Mouse (Mus musculus) lung, embryonic 16.5 days (tissue): ENCODE data around the gene Dclre1b. TPM values are rescaled to one million over a fixed set of nuclear protein-coding genes. Genes with fewer than 3 reads are reported as not detected.

Experiments used
- ATAC-seq: fragments of 200-750 bp; cut with Nextera tagmentation; 2 replicates; pipeline ENCODE4 v1.8.0; 2017; ENCODE audit warnings: low read depth, mild to moderate bottlenecking, moderate library complexity
- H3K27ac ChIP-seq: fragments of 300-500 bp; sonication (generic); 2 replicates; pipeline ENCODE4 v1.5.1; 2014; ENCODE audit warnings: mild to moderate bottlenecking, control low read depth, low read length
- H3K27me3 ChIP-seq: fragments of 300-500 bp; sonication (generic); 2 replicates; pipeline ENCODE4 v1.6.1; 2014; ENCODE audit warnings: low read depth, low read length, mixed read lengths; ENCODE audit not compliant: control insufficient read depth, insufficient read depth
- H3K36me3 ChIP-seq: fragments of 300-500 bp; sonication (generic); 2 replicates; pipeline ENCODE4 v1.6.1; 2014; ENCODE audit warnings: low read length; ENCODE audit not compliant: control insufficient read depth, insufficient read depth
- H3K4me1 ChIP-seq: fragments of 300-500 bp; sonication (generic); replicated peaks from 2 replicates; pipeline ENCODE4 v1.6.1; 2014; ENCODE audit warnings: low read length, mixed read lengths; ENCODE audit not compliant: control insufficient read depth, insufficient read depth
- H3K4me2 ChIP-seq: fragments of 300-500 bp; sonication (generic); 2 replicates; pipeline ENCODE4 v1.6.1; 2014; ENCODE audit warnings: low read depth, low read length, control low read depth
- H3K4me3 ChIP-seq: fragments of 300-500 bp; sonication (generic); 2 replicates; pipeline ENCODE4 v1.5.1; 2014; ENCODE audit warnings: mild to moderate bottlenecking, low read length, control low read depth
- H3K9ac ChIP-seq: fragments of 300-500 bp; sonication (generic); 2 replicates; pipeline ENCODE4 v1.6.1; 2014; ENCODE audit warnings: low read length, control low read depth
- H3K9me3 ChIP-seq: fragments of 300-500 bp; sonication (generic); 2 replicates; pipeline ENCODE4 v1.6.1; 2016; ENCODE audit warnings: low read length; ENCODE audit not compliant: control insufficient read depth
- WGBS: fragments of 180-500 bp; shearing (Covaris S2); extraction: QIAGEN DNeasy Blood & Tissue Kit; methylation state at CpG from one replicate; pipeline ENCODE4 v1.1.7; 2014; 5-methylcytosine and 5-hydroxymethylcytosine counted together
- polyA plus RNA-seq: library from polyadenylated mRNA; unstranded; fragments of >200 nt; fragmentation: Nextera tagmentation; extraction: Ambion mirVana; gene quantifications from 2 replicates; pipeline ENCODE4 v1.2.1, GENCODE M21; 2015

Gene Dclre1b
- 23.4 and 26.3 TPM in 2 replicates for polyA plus RNA-seq

DNA sequence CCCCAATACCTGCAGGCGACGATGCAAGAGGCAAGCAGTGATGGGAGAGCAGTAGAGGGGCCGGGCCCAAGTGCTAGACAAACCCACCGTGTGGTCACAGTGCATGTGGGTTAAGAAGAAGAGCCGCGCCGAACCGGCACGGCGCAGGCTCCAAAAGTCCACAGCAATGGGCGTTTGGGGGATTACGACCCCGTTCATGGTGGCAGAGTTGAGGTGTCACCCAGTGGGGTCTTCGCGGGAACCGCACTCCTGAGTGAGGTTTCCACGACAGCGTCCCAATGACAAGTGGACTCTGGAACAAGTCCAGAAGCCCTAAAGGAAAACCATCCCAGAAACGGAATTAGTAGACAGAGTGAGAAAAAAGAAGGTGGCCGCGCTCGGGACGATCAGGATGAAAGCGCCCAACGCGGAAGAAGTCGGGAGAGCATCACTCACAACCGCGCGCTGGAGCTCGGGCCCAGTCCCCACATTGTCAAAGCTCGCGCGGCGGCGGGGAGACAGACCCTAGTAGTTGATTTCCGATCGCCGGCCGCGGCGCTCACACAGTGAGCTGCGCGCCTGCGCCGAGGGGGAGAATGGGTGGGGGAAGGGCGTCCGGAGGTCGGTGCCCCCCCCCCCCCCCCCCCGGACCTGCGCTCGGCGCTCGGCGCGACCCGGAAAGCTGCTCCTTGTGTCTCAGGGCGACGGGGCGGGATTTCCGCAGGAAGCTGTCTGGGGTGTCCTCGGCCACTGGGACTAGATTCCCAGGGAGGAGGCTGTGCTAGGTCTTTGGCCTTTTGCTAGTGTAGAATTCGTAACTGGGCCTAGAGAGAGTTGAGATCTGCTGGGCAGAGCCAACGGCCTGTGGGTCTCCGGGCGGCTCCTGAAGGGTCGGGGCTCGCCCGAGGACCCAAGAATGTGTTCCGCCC, at the start of gene Dclre1b, which contains the start of the genes Ap4b1 and Gm43064:
TSS of gene Dclre1b (minus strand) at position 554 of the 908 bp plus-strand sequence.
TSS of gene Ap4b1 (plus strand) at position 630 of the 908 bp plus-strand sequence.
TSS of gene Gm43064 (plus strand) at position 683 of the 908 bp plus-strand sequence.
- peaks cover 9% of the 10 kb centered on the region for H3K36me3 ChIP-seq
- H3K9me3 ChIP-seq, result no peaks in the 10 kb centered on the region
- H3K27me3 ChIP-seq, result no peaks in the 10 kb centered on the region
- peaks cover 9% of the 10 kb centered on the region for H3K4me1 ChIP-seq
- H3K4me3 ChIP-seq, result peak within 1 kb of the TSS; percentile 89
- WGBS, result 0% methylated on average over 54 of the region's 70 CpGs
- H3K4me2 ChIP-seq, result peak within 1 kb of the TSS; percentile 82
- peak within 1 kb of the TSS; percentile 94 for H3K9ac ChIP-seq
- H3K27ac ChIP-seq, result peak within 1 kb of the TSS; percentile 93
- peak; percentile 97 for ATAC-seq

DNA sequence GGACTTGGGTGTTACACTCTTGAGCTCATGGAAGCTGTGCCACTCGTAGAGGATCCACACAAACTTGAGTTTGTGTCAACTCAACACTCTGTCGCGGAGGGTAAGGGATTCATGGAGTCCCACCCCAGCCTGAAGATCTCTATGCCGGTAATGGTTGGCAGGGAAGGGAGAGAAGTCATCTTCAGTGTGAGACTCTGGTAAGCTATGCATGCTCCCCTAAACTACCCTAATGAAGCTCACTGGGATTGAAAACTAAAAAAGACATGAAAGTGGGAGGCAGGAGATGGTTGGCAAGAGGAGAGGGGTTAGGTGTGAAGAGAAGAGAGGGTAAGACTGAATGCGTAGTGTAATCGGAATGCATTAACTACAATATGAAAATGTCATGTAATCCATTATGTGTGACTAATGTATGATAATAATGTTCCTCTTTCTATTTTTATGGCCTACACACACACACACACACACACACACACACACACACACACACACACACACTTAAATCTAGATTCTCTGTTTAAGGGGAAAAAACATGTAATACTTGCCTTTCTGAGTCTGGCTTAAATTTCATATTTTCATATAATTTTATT, 48.8 kb upstream of the Dclre1b start:
- H3K9ac ChIP-seq, result no peak overlapping the region
- no peak overlapping the region for H3K27ac ChIP-seq
- H3K9me3 ChIP-seq, result no peaks in the 10 kb centered on the region
- 0 out of 2 replicates have a peak, but pooled peaks cover 5% of the 10 kb centered on the region for H3K4me1 ChIP-seq
- no peaks in the 10 kb centered on the region for H3K27me3 ChIP-seq
- ATAC-seq, result no peak
- no peak overlapping the region for H3K4me3 ChIP-seq
- WGBS, result 88% methylated on average over 6 of the region's 6 CpGs
- no peak overlapping the region for H3K4me2 ChIP-seq
- no peaks in the 10 kb centered on the region for H3K36me3 ChIP-seq

DNA sequence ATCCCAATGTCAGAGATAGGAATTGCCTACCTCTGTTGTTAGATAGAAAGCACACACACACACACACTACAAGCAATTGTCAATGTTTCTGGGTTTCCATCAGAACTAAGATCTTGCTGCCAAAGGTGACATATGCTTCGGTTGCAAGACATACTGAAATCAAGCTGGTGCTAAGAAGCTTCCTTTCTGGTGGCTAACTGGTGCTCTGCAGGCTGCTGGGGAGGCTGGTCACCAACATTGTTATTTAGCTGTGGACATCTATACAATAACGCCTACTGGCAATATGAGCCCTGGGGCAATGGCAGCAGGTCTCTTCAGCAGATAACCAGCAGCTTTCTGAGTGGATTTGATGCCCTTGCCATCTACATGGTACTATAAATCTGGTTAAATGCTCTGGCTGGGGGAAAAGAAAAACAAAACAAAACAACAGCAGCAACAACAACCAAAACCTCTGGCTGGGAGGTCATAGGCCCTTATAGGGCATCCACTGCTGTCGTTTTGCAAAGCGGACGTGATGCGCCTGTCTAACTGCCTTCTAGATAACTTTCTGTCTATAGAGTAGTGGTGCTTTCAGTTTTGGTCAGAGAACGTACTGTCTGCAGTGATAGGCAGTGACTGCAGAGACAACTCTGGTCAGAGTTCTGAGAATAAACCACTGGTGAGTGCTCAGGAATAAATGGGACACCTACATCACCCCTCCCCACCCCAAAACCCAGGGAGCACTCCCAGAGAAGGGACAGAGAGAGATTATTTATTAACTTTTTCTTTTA, 48.0 kb upstream of the Dclre1b start:
- Histone ChIP-seq H3K36me3 (no peaks in the 10 kb centered on the region), H3K9ac (no peak overlapping the region), H3K4me2 (no peak overlapping the region), H3K27me3 (no peaks in the 10 kb centered on the region), H3K4me3 (no peak overlapping the region), H3K9me3 (no peaks in the 10 kb centered on the region), H3K4me1 (0 out of 2 replicates have a peak, but pooled peaks cover 5% of the 10 kb centered on the region), H3K27ac (no peak overlapping the region)
- WGBS, result 80% methylated on average over 7 of the region's 7 CpGs
- ATAC-seq, result no peak

DNA sequence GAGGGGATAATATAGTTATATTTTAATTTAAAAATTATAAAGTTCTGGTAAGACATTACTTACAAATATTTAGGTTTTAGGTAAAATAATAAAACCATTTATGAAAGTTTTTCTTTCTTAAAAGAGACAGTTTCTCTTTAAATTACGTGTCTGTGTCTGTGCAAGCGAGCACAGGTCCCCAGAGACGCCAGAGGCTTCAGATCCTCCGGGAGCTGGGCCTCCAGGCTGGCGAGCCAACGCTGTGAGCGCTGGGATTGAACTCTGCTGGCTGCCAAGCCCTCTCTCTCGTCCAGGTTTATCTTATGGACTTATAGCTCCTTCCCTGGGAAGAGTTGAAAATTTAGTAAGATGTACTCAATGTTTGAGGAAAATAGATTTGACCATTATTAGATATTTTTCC, 44.6 kb upstream of the Dclre1b start:
- H3K4me3 ChIP-seq, result no peak overlapping the region
- no peaks in the 10 kb centered on the region for H3K9me3 ChIP-seq
- no peaks in the 10 kb centered on the region for H3K36me3 ChIP-seq
- no peak overlapping the region for H3K4me2 ChIP-seq
- H3K27me3 ChIP-seq, result no peaks in the 10 kb centered on the region
- no peak for ATAC-seq
- no peak overlapping the region for H3K9ac ChIP-seq
- H3K4me1 ChIP-seq, result no peaks in the 10 kb centered on the region
- no peak overlapping the region for H3K27ac ChIP-seq
- WGBS, result 55% methylated on average over 8 of the region's 8 CpGs

DNA sequence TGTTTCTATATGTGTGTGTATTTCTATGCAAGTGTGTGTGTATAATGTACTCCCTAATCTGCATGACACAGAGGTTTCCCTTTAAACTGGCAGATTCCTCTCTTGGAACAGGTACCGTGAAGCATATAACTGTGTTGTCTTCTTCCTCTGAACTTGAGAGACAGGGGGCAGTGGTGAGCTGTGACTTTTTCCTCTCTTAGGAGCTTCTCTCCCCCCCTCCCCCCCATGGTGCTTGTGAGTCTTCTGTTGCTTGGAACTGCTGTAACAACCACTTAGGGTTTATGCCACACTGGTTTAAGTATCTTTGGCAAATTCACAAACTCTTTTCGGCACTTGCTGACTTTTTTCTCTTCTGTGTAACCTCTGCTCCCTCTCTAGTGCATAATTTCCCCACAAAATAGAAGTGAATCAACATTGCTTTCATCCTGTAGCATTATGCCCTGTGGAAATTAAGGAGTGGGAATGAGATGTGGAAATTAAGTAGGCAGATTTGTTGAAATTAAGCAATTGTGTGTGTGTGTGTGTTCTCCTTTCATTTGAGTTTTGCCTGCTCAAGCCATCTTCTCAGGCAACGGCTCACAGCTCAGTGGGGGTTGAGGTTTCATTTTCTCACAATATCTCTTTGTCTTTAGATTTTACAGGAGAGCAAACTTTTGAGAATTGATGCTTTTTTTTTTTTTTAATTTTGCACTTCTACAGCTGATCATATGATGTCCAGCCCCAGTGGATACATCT, 43.5 kb upstream of the Dclre1b start:
- no peak overlapping the region for H3K27ac ChIP-seq
- H3K4me1 ChIP-seq, result no peaks in the 10 kb centered on the region
- no peak overlapping the region for H3K4me2 ChIP-seq
- H3K27me3 ChIP-seq, result no peaks in the 10 kb centered on the region
- no peak overlapping the region for H3K9ac ChIP-seq
- H3K9me3 ChIP-seq, result no peaks in the 10 kb centered on the region
- H3K4me3 ChIP-seq, result no peak overlapping the region
- WGBS, result 60% methylated on average over 3 of the region's 3 CpGs
- H3K36me3 ChIP-seq, result no peaks in the 10 kb centered on the region
- no peak for ATAC-seq

DNA sequence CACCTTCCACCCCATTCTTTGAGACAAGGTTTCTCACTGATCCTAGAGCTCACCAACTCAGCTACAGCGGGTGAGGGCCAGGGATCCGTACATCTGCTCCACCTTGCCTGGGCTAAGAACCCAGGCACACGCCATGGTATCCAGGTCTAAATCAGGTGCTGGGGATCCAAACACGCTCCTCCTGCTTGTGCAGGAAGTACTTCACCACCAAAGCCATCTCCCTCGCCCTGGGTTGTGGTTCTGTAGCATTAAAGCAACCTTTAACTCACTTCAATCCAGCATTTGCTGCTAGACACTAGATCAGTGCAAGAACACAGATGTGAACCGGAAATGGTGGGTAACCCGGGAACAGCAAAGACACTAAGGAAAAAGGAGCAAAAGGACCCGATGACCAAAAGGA, 42.6 kb upstream of the Dclre1b start:
- H3K36me3 ChIP-seq, result no peaks in the 10 kb centered on the region
- ATAC-seq, result no peak
- H3K9me3 ChIP-seq, result no peaks in the 10 kb centered on the region
- no peak overlapping the region for H3K4me3 ChIP-seq
- no peaks in the 10 kb centered on the region for H3K27me3 ChIP-seq
- H3K4me2 ChIP-seq, result no peak overlapping the region
- no peaks in the 10 kb centered on the region for H3K4me1 ChIP-seq
- WGBS, result 76% methylated on average over 8 of the region's 8 CpGs
- H3K27ac ChIP-seq, result no peak overlapping the region
- no peak overlapping the region for H3K9ac ChIP-seq

DNA sequence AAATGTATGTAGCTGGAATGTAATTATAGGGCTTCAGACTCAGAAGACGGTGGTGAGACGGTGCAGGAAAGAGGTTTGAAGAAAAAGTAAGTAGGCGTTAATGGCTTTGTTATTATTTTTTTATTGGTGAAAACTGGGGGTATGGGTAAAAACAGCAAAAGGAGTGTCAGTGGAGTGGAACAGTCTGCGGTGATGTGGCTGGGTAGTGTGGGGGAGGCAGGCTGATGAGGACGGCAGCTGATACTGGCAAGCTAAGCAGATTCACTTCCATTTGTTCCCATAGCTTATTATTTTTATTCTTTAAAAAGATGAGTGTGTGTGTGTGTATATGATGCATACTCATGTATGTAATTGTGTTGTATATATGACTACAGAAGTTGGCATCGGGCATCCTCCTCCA, 42.2 kb upstream of the Dclre1b start:
- WGBS, result 82% methylated on average over 6 of the region's 6 CpGs
- no peak for ATAC-seq

DNA sequence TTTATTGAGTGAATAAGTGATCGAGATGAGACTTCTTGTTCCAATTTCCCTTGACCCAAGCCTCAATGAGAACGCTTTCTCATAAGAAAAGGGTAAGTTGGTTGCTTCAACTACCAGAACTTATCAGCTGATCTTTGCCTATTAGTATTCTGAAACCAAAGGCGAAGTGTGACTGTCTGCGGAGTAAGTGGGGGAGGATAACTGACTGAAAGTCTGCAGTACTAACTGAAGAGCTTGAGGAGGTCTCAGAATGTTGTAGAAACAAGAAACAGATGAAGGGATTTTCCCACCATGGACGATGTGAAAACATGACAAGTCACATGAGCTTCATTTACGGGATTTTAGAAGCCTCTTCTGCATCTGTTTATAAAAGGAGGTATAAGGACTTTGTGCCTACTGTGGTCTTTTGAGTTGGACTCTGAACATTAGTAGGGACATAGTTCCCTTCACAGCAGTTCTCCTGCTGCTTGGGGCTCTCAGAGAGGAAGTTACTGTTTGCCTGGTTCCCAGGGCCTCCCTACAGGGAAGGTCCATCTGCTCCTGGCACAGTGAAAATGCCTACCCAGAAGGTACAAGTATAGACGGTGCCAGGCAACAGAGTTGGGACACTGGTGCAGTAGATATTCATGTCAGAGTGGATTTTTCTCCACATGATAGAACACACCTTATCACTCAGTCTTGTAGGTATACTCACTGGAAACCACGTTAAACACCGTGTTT, 41.6 kb upstream of the Dclre1b start:
- Histone ChIP-seq H3K36me3 (no peaks in the 10 kb centered on the region), H3K4me1 (no peaks in the 10 kb centered on the region), H3K27me3 (no peaks in the 10 kb centered on the region), H3K4me2 (no peak overlapping the region), H3K9ac (no peak overlapping the region), H3K9me3 (no peaks in the 10 kb centered on the region), H3K4me3 (no peak overlapping the region), H3K27ac (no peak overlapping the region)
- ATAC-seq, result no peak
- WGBS, result 65% methylated on average over 9 of the region's 9 CpGs

More for the DNA sequence above, 42.2 kb upstream of the Dclre1b start:
- Histone ChIP-seq H3K9me3 (no peaks in the 10 kb centered on the region), H3K4me3 (no peak overlapping the region), H3K27me3 (no peaks in the 10 kb centered on the region), H3K36me3 (no peaks in the 10 kb centered on the region), H3K27ac (no peak overlapping the region), H3K4me2 (no peak overlapping the region), H3K4me1 (no peaks in the 10 kb centered on the region), H3K9ac (no peak overlapping the region)
